ENCODE assay signal across 19 mouse cellular contexts in the genomic region with DNA sequence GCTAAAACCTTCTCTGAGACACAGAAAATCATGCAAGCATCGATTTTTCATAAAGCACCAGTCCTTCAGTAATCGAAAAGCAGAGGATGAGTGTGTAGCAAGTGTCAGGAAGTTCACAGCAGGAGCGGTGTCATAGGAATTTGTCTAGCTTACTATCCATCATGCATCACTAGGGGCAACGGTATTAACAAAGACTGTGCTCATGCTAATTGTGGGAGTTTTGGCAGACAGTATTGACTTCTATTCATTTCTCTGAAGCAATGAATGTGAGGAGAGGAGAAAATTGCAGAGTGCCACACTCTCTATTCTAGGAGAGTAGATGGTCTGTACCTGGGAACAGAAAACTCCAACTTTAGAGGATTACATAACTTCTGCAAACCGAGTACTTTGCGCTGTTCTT.
DNase-seq lines count a peak whose midpoint lies in the region; ATAC-seq lines count a peak whose summit lies in the region.
"Had no signal": no experiment of that assay in that cellular context is flagged by ENCODE, and none has a peak within 500 bp of the region (broad histone marks: within the 10 kb centered on the region; RNA-seq: fewer than 3 reads in every experiment).

No protein-coding gene starts in this region.

- no peak for DNase-seq in forebrain, embryonic 11.5 days (ENCODE audit: low spot score)
- peak; percentile 3 to 16 for DNase-seq in layer of hippocampus, postnatal 14 days (ENCODE audit: low spot score in 2 of 2)
- DNase-seq in layer of hippocampus, adult 9-10 months (ENCODE audit: low spot score), result no peak
- DNase-seq in embryo, embryonic 11 days, result peak; percentile 10
- peak; percentile 16 for DNase-seq in retina, embryonic 14.5 days (ENCODE audit: low spot score)
- no peak for DNase-seq in embryonic facial prominence, embryonic 10.5 days (ENCODE audit: low spot score)
- DNase-seq: adrenal gland, postnatal 36 days; gastrocnemius, postnatal 36 days; spleen, adult 18-20 months; thymus, postnatal 25 days had no signal

- no peaks in the 10 kb centered on the region for H3K27me3 ChIP-seq in forebrain, embryonic 13.5 days
- no peaks in the 10 kb centered on the region for H3K27me3 ChIP-seq in forebrain, embryonic 11.5 days (ENCODE audit: control insufficient read depth, insufficient read depth, low read length)
- H3K27me3 ChIP-seq in heart, embryonic 11.5 days (ENCODE audit: control insufficient read depth, insufficient read depth, low read length), result no peaks in the 10 kb centered on the region
- H3K27me3 ChIP-seq in embryonic facial prominence, embryonic 10.5 days (replicated peaks; ENCODE audit: low read depth, poor library complexity, severe bottlenecking), result no peaks in the 10 kb centered on the region
- H3K27me3 ChIP-seq: kidney, embryonic 15.5 days; limb, embryonic 15.5 days; liver, embryonic 15.5 days; neural tube, embryonic 12.5 days had no signal

- no peak overlapping the region for H3K4me3 ChIP-seq in forebrain, embryonic 13.5 days
- H3K4me3 ChIP-seq in forebrain, embryonic 11.5 days (ENCODE audit: low read depth, low read length), result no peak overlapping the region
- no peak overlapping the region for H3K4me3 ChIP-seq in heart, embryonic 11.5 days (ENCODE audit: low read depth, low read length)
- H3K4me3 ChIP-seq in embryonic facial prominence, embryonic 10.5 days, result no peak overlapping the region
- H3K4me3 ChIP-seq: kidney, embryonic 15.5 days; limb, embryonic 15.5 days; liver, embryonic 15.5 days; neural tube, embryonic 12.5 days had no signal

- no peak overlapping the region for H3K4me2 ChIP-seq in forebrain, embryonic 13.5 days
- no peak overlapping the region for H3K4me2 ChIP-seq in forebrain, embryonic 11.5 days (ENCODE audit: low read depth, low read length, severe bottlenecking)
- no peak overlapping the region for H3K4me2 ChIP-seq in heart, embryonic 11.5 days
- H3K4me2 ChIP-seq: kidney, embryonic 15.5 days; limb, embryonic 15.5 days; liver, embryonic 15.5 days; neural tube, embryonic 12.5 days had no signal

- H3K4me1 ChIP-seq in forebrain, embryonic 13.5 days, result peaks cover 5% of the 10 kb centered on the region
- no peaks in the 10 kb centered on the region for H3K4me1 ChIP-seq in forebrain, embryonic 11.5 days (replicated peaks; ENCODE audit: control insufficient read depth, insufficient read depth, low read length)
- no peaks in the 10 kb centered on the region for H3K4me1 ChIP-seq in heart, embryonic 11.5 days (ENCODE audit: control insufficient read depth, insufficient read depth, low read length)
- H3K4me1 ChIP-seq in embryonic facial prominence, embryonic 10.5 days, result no peaks in the 10 kb centered on the region
- H3K4me1 ChIP-seq: kidney, embryonic 15.5 days; limb, embryonic 15.5 days; liver, embryonic 15.5 days; neural tube, embryonic 12.5 days had no signal

- no peaks in the 10 kb centered on the region for H3K36me3 ChIP-seq in forebrain, embryonic 13.5 days (ENCODE audit: poor library complexity, severe bottlenecking)
- H3K36me3 ChIP-seq in forebrain, embryonic 11.5 days (ENCODE audit: control insufficient read depth, insufficient read depth, low read length), result no peaks in the 10 kb centered on the region
- H3K36me3 ChIP-seq in heart, embryonic 11.5 days (ENCODE audit: control insufficient read depth, insufficient read depth, low read length), result no peaks in the 10 kb centered on the region
- H3K36me3 ChIP-seq in embryonic facial prominence, embryonic 10.5 days (replicated peaks), result no peaks in the 10 kb centered on the region
- H3K36me3 ChIP-seq: kidney, embryonic 15.5 days; limb, embryonic 15.5 days; liver, embryonic 15.5 days; neural tube, embryonic 12.5 days had no signal

- 59% methylated on average over 6 of the region's 6 CpGs for WGBS in forebrain, embryonic 13.5 days
- WGBS in forebrain, embryonic 11.5 days, result 79% methylated on average over 6 of the region's 6 CpGs
- 77% methylated on average over 6 of the region's 6 CpGs for WGBS in heart, embryonic 11.5 days (ENCODE audit: insufficient replicate concordance)
- WGBS in embryonic facial prominence, embryonic 10.5 days, result 84% methylated on average over 6 of the region's 6 CpGs

- no peak overlapping the region for H3K9ac ChIP-seq in forebrain, embryonic 13.5 days
- H3K9ac ChIP-seq in forebrain, embryonic 11.5 days (ENCODE audit: low read length), result no peak overlapping the region
- no peak overlapping the region for H3K9ac ChIP-seq in heart, embryonic 11.5 days (ENCODE audit: low read depth, low read length)
- H3K9ac ChIP-seq: kidney, embryonic 15.5 days; limb, embryonic 15.5 days; liver, embryonic 15.5 days; neural tube, embryonic 12.5 days had no signal

- H3K9me3 ChIP-seq in forebrain, embryonic 13.5 days (replicated peaks), result no peaks in the 10 kb centered on the region
- H3K9me3 ChIP-seq in forebrain, embryonic 11.5 days (ENCODE audit: control insufficient read depth, low read length), result no peaks in the 10 kb centered on the region
- H3K9me3 ChIP-seq in heart, embryonic 11.5 days (replicated peaks; ENCODE audit: control insufficient read depth, low read length), result no peaks in the 10 kb centered on the region
- no peaks in the 10 kb centered on the region for H3K9me3 ChIP-seq in embryonic facial prominence, embryonic 10.5 days
- H3K9me3 ChIP-seq: kidney, embryonic 15.5 days; limb, embryonic 15.5 days; liver, embryonic 15.5 days; neural tube, embryonic 12.5 days had no signal

- ATAC-seq in forebrain, embryonic 13.5 days, result peak; percentile 69
- no peak for ATAC-seq in forebrain, embryonic 11.5 days (replicated peaks; ENCODE audit: low FRiP score)
- ATAC-seq in heart, embryonic 11.5 days (replicated peaks; ENCODE audit: insufficient number of reproducible peaks, low FRiP score, low TSS enrichment), result no peak
- ATAC-seq: CD4-positive, CD25-positive, alpha-beta regulatory T cell, adult 4 months; intestine, embryonic 16.5 days; lung, postnatal 0 days had no signal

- no peak overlapping the region for H3K27ac ChIP-seq in forebrain, embryonic 13.5 days
- no peak overlapping the region for H3K27ac ChIP-seq in forebrain, embryonic 11.5 days (ENCODE audit: low read depth, low read length)
- no peak overlapping the region for H3K27ac ChIP-seq in heart, embryonic 11.5 days (ENCODE audit: low read depth, low read length)
- H3K27ac ChIP-seq in embryonic facial prominence, embryonic 10.5 days (replicated peaks), result no peak overlapping the region
- H3K27ac ChIP-seq: kidney, embryonic 15.5 days; limb, embryonic 15.5 days; liver, embryonic 15.5 days; neural tube, embryonic 12.5 days had no signal

Comparison
In these comparisons a context has a peak if more than half of its experiments do, and no peak if none do; other contexts are left out.
1. DNase-seq: peak in layer of hippocampus, postnatal 14 days (2 of 2), embryo, embryonic 11 days (single experiment) and retina, embryonic 14.5 days (single experiment); none in forebrain, embryonic 11.5 days (single experiment), layer of hippocampus, adult 9-10 months (single experiment) and embryonic facial prominence, embryonic 10.5 days (single experiment).